Mouse (Mus musculus) intestine, embryonic 15.5 days (tissue): ENCODE data around the gene Cnnm2. TPM values are rescaled to one million over a fixed set of nuclear protein-coding genes. Genes with fewer than 3 reads are reported as not detected.
"Not testable (repeated sequence)": the region's sequence is repeated elsewhere in the genome, so short reads cannot be mapped to it uniquely, and the experiment has no call there.

Experiments
- ATAC-seq: fragments of 200-750 bp; cut with Nextera tagmentation; 2 replicates; pipeline ENCODE4 v1.8.0; 2017; ENCODE audit warnings: moderate TSS enrichment, moderate library complexity
- H3K27ac ChIP-seq: fragments of 300-500 bp; sonication (generic); 2 replicates; pipeline ENCODE4 v1.5.1; 2015; ENCODE audit warnings: mild to moderate bottlenecking, inconsistent platforms
- H3K27me3 ChIP-seq: fragments of 300-500 bp; sonication (generic); replicated peaks from 2 replicates; pipeline ENCODE4 v1.6.1; 2015; ENCODE audit warnings: inconsistent platforms
- H3K36me3 ChIP-seq: fragments of 300-500 bp; sonication (generic); 2 replicates; pipeline ENCODE4 v1.6.1; 2015; ENCODE audit warnings: inconsistent platforms
- H3K4me1 ChIP-seq: fragments of 300-500 bp; sonication (generic); replicated peaks from 2 replicates; pipeline ENCODE4 v1.6.1; 2015; ENCODE audit warnings: inconsistent platforms
- H3K4me2 ChIP-seq: fragments of 300-500 bp; sonication (generic); replicated peaks from 2 replicates; pipeline ENCODE4 v1.6.1; 2015; ENCODE audit warnings: mild to moderate bottlenecking, inconsistent platforms
- H3K4me3 ChIP-seq: fragments of 300-500 bp; sonication (generic); replicated peaks from 2 replicates; pipeline ENCODE4 v1.5.1; 2015; ENCODE audit warnings: inconsistent platforms
- H3K9ac ChIP-seq: fragments of 300-500 bp; sonication (generic); 2 replicates; pipeline ENCODE4 v1.6.1; 2015; ENCODE audit warnings: inconsistent platforms
- H3K9me3 ChIP-seq: fragments of 300-500 bp; sonication (generic); 2 replicates; pipeline ENCODE4 v1.6.1; 2016; ENCODE audit warnings: inconsistent platforms
- WGBS: fragments of 180-500 bp; shearing (Covaris S2); methylation state at CpG from one replicate; pipeline ENCODE4 v1.1.7; 2015; 5-methylcytosine and 5-hydroxymethylcytosine counted together
- polyA plus RNA-seq: library from polyadenylated mRNA; unstranded; fragments of >200 nt; fragmentation: Nextera tagmentation; extraction: Ambion mirVana; gene quantifications from 2 replicates; pipeline ENCODE4 v1.2.1, GENCODE M21; 2015

Cnnm2 gene
- polyA plus RNA-seq: 2.9 and 3.2 TPM in 2 replicates

DNA sequence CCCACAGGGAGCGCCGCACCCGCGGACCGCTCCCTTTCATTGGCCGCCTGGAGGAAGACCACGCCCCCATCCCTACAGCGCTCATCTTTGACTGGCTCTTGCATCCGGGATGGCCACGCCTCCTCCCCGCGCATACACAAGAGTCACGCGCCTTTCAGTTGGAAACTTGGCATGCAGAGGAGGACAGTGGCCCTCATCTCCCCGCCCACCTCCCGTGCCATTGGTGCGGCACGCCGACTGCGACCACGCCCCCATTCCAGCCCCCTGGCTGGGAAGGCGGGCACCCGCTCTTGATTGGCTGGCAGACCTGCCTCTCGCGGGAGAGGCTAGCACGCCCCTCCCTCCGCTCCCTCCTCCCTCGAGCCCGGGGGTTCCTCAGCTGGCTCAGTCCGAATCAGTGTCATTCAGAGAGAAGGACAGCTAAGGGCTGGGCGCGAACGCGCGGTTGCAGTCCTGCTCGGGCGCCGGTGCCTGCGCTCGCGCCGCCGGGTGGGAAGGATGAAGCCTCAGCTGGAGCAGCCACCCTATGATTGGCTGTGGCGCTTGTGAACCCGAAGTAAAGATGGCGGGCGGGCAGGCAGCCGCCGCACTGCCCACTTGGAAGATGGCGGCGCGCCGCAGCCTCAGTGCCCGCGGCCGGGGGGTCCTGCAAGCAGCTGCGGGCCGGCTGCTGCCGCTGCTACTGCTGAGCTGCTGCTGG lies at the start of gene Cnnm2:
Gene Cnnm2, plus strand, starts transcription at position 350 of the 700 bp plus-strand sequence.
- Histone ChIP-seq H3K4me2 (peak within 1 kb of the TSS; percentile 97), H3K27me3 (peaks cover 6% of the 10 kb centered on the region), H3K36me3 (no peaks in the 10 kb centered on the region), H3K4me3 (peak within 1 kb of the TSS; percentile 88), H3K9ac (peak within 1 kb of the TSS; percentile 57), H3K4me1 (peaks cover 11% of the 10 kb centered on the region), H3K9me3 (no peaks in the 10 kb centered on the region), H3K27ac (peak within 1 kb of the TSS; percentile 72)
- ATAC-seq: peak; percentile 98
- WGBS: under 1% methylated on average over 59 of the region's 59 CpGs

- WGBS: 80% methylated on average over 8 of the region's 8 CpGs
- no peaks in the 10 kb centered on the region for H3K4me1 ChIP-seq
- no peak overlapping the region for H3K4me2 ChIP-seq
- H3K36me3 ChIP-seq: peaks cover 6% of the 10 kb centered on the region; the same call in 1 of the 2 replicates
- no peak overlapping the region for H3K27ac ChIP-seq
- no peak for ATAC-seq
- H3K4me3 ChIP-seq: no peak overlapping the region
- H3K9ac ChIP-seq: no peak overlapping the region
- H3K27me3 ChIP-seq: no peaks in the 10 kb centered on the region
- no peaks in the 10 kb centered on the region for H3K9me3 ChIP-seq
Observed at GRCm38 (mm10) chr19:46714234-46714633, 47.2 kb upstream of the Cnnm2 start.

DNA sequence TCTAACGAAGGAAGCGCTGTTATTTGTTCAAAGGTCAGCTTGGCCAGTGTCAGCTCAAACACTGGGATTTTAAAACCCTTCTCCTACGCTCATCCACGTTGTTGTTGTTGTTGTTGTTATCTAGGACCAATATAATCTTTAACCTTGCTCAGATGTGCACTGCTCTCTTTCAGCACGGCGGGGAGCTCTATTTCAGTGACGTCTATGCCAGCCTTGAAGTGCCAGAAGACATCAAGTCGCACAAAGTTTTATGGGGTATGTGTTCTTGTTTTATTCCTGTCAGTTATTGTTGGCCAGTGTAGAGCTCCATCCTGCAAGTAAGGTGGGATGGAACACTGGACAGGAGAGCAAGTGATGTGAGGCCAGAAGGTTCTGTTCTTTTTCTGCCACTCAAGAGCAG lies 46.4 kb upstream of the Cnnm2 start:
- WGBS: 90% methylated on average over 8 of the region's 8 CpGs
- H3K9me3 ChIP-seq: no peaks in the 10 kb centered on the region
- ATAC-seq: no peak
- H3K4me2 ChIP-seq: no peak overlapping the region
- H3K27me3 ChIP-seq: no peaks in the 10 kb centered on the region
- no peak overlapping the region for H3K9ac ChIP-seq
- H3K27ac ChIP-seq: no peak overlapping the region
- no peak overlapping the region for H3K4me3 ChIP-seq
- peaks cover 11% of the 10 kb centered on the region; the same call in 1 of the 2 replicates for H3K36me3 ChIP-seq
- no peaks in the 10 kb centered on the region for H3K4me1 ChIP-seq

GRCm38 (mm10) chr19:46718150-46718549 lies 43.2 kb upstream of the Cnnm2 start:
- Histone ChIP-seq H3K9ac (no peak overlapping the region), H3K4me3 (no peak overlapping the region), H3K9me3 (no peaks in the 10 kb centered on the region), H3K27ac (no peak overlapping the region), H3K36me3 (peaks cover 8% of the 10 kb centered on the region; the same call in 1 of the 2 replicates), H3K27me3 (no peaks in the 10 kb centered on the region), H3K4me2 (no peak overlapping the region), H3K4me1 (no peaks in the 10 kb centered on the region)
- 79% methylated on average over 4 of the region's 4 CpGs for WGBS
- ATAC-seq: no peak

DNA sequence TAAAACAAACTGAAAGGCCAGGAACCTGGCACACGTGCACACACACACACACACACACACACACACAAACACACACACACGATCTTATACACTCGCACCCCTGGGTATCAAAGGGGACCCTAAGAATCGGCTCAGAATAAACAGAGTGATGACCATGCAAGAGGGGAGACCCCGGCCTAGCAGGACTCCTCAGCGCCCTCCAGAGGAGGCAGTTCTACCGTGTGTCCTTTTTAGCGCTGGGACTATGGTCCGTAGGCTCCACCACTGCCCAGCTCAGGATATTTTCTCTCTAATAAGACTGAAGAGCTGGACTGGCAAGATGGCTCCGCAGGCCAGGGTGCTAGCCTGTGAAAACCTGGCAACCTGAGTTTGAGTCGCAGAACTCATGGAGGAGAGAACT lies 37.0 kb upstream of the Cnnm2 start:
- no peak for ATAC-seq
- WGBS: 66% methylated on average over 11 of the region's 11 CpGs

DNA sequence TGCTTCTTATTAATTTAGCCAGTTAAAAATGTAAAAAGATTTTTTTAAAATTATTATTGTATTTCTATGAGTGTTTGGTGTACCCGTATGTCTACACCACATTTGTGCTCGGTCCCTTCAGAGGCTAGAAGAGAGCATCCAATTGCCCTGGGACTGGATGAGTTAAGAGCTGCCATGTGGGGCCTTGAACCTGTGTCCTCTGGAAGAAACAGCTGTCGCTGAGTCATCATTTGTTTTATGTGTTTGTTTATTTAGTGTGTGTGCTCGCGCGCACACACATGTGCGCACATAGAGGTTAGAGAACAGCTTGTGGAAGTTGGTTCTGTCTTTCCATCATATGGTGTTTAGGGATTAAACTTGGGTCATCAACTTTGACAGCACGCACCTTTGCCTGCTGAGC lies 35.3 kb upstream of the Cnnm2 start:
- Histone ChIP-seq H3K27ac (no peak overlapping the region), H3K27me3 (no peaks in the 10 kb centered on the region), H3K9me3 (no peaks in the 10 kb centered on the region), H3K9ac (no peak overlapping the region), H3K4me2 (no peak overlapping the region), H3K36me3 (no peaks in the 10 kb centered on the region), H3K4me1 (no peaks in the 10 kb centered on the region), H3K4me3 (no peak overlapping the region)
- WGBS: 93% methylated on average over 8 of the region's 8 CpGs
- ATAC-seq: no peak

More for the DNA sequence above, 37.0 kb upstream of the Cnnm2 start:
- Histone ChIP-seq H3K27me3 (no peaks in the 10 kb centered on the region), H3K9me3 (no peaks in the 10 kb centered on the region), H3K36me3 (0 out of 2 replicates have a peak, but pooled peaks cover 4% of the 10 kb centered on the region), H3K9ac (no peak overlapping the region), H3K4me1 (no peaks in the 10 kb centered on the region), H3K4me3 (no peak overlapping the region), H3K27ac (no peak overlapping the region), H3K4me2 (no peak overlapping the region)

GRCm38 (mm10) chr19:46727140-46727736 lies 34.2 kb upstream of the Cnnm2 start:
- Histone ChIP-seq H3K4me2 (no peak overlapping the region), H3K36me3 (no peaks in the 10 kb centered on the region; the same call in 1 of the 2 replicates), H3K9ac (no peak overlapping the region), H3K4me1 (no peaks in the 10 kb centered on the region), H3K4me3 (no peak overlapping the region), H3K27ac (no peak overlapping the region), H3K9me3 (no peaks in the 10 kb centered on the region), H3K27me3 (no peaks in the 10 kb centered on the region)
- no peak; the same call in 1 of the 2 replicates for ATAC-seq
- 49% methylated on average over 8 of the region's 8 CpGs for WGBS

DNA sequence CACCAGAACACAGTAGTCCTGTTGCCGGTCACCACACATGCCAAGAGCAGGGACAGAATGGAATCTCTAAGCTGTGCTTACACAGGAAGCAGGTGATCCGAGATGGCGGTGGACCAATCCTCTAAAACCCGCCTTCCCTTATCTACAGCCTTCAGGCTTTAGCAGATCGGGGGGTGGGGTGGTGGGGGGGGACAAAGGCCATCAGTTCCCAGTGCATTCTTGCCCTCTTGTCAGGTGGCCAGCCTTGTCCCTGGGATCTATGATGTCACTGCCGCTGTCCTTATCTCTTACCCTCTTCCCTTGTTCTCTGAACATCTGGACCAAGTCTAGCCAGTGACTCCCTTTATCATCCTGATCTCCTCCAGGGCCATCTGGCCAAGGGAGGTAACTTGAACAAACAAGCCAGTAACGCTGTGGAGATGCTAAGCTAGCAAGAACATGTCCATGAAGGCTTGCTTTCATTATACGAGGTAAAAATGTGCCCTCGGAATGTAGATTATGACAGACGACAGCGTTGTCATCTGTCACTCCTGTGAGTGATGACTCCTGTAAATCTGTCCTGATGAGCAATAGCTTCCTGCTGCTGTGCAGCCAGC lies 33.4 kb upstream of the Cnnm2 start:
- H3K9ac ChIP-seq: no peak overlapping the region
- no peak overlapping the region for H3K4me3 ChIP-seq
- no peak overlapping the region for H3K4me2 ChIP-seq
- 34% methylated on average over 11 of the region's 11 CpGs for WGBS
- H3K9me3 ChIP-seq: no peaks in the 10 kb centered on the region
- no peaks in the 10 kb centered on the region; the same call in 1 of the 2 replicates for H3K36me3 ChIP-seq
- peak; percentile 66 for ATAC-seq
- no peaks in the 10 kb centered on the region for H3K27me3 ChIP-seq
- no peaks in the 10 kb centered on the region for H3K4me1 ChIP-seq
- H3K27ac ChIP-seq: no peak overlapping the region

- Histone ChIP-seq H3K36me3 (no peaks in the 10 kb centered on the region; the same call in 1 of the 2 replicates), H3K4me1 (no peaks in the 10 kb centered on the region), H3K9ac (no peak overlapping the region), H3K4me2 (no peak overlapping the region), H3K9me3 (no peaks in the 10 kb centered on the region), H3K27ac (no peak overlapping the region), H3K27me3 (no peaks in the 10 kb centered on the region), H3K4me3 (no peak overlapping the region)
- ATAC-seq: no peak
- 83% methylated on average over 3 of the region's 3 CpGs for WGBS
Observed at GRCm38 (mm10) chr19:46728909-46729308, 32.5 kb upstream of the Cnnm2 start.

- ATAC-seq: no peak
- H3K4me2 ChIP-seq: no peak overlapping the region
Observed at GRCm38 (mm10) chr19:46731351-46731750, 30.0 kb upstream of the Cnnm2 start.

DNA sequence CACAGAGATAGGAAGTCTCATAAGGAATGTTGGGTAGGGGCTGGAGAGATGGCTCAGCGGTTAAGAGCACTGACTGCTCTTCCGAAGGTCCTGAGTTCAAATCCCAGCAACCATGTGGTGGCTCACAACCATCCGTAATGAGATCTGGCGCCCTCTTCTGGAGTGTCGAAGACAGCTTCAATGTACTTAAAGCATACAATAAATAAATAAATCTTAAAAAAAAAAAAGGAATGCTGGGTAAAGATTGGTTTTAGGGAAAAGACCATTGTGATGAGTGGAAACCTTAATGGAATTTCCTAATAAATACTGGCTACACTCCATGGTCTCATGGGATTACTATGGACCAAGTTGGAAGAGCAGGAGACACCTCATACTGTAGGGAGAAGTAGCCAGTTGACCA lies 28.7 kb upstream of the Cnnm2 start:
- not testable (repeated sequence) for H3K9ac ChIP-seq, H3K27ac ChIP-seq, H3K4me1 ChIP-seq, H3K27me3 ChIP-seq, H3K4me2 ChIP-seq, H3K36me3 ChIP-seq, H3K4me3 ChIP-seq, H3K9me3 ChIP-seq, ATAC-seq
- WGBS: 94% methylated on average over 5 of the region's 5 CpGs

More at GRCm38 (mm10) chr19:46731351-46731750, 30.0 kb upstream of the Cnnm2 start:
- no peak overlapping the region for H3K9ac ChIP-seq
- 87% methylated on average over 10 of the region's 10 CpGs for WGBS
- no peaks in the 10 kb centered on the region for H3K9me3 ChIP-seq
- H3K27ac ChIP-seq: no peak overlapping the region
- no peaks in the 10 kb centered on the region for H3K4me1 ChIP-seq
- no peak overlapping the region for H3K4me3 ChIP-seq
- H3K27me3 ChIP-seq: no peaks in the 10 kb centered on the region
- H3K36me3 ChIP-seq: no peaks in the 10 kb centered on the region; the same call in 1 of the 2 replicates

- Histone ChIP-seq H3K36me3 (no peaks in the 10 kb centered on the region; the same call in 1 of the 2 replicates), H3K27ac (no peak overlapping the region), H3K4me1 (no peaks in the 10 kb centered on the region), H3K27me3 (no peaks in the 10 kb centered on the region), H3K4me2 (no peak overlapping the region), H3K9ac (no peak overlapping the region), H3K9me3 (no peaks in the 10 kb centered on the region), H3K4me3 (no peak overlapping the region)
- 93% methylated on average over 7 of the region's 7 CpGs for WGBS
- no peak for ATAC-seq
Observed at GRCm38 (mm10) chr19:46733626-46734025, 27.8 kb upstream of the Cnnm2 start.
